Mouse (Mus musculus) forebrain, embryonic 10.5 days (tissue): ENCODE measurements at regions not wholly inside any gene's neighbourhood (a gene's known extent, or its start where the extent isn't known, plus 50 kb on each side); places are given as distances from the start of the nearest gene placed in this dataset.
"Not testable (repeated sequence)": the region's sequence is repeated elsewhere in the genome, so short reads cannot be mapped to it uniquely, and the experiment has no call there.

Experiments
- DNase-seq: peaks from one replicate; pipeline ENCODE4 v3.0.0-alpha.2; 2017; ENCODE audit warnings: low spot score; ENCODE audit errors: extremely low spot score
- H3K27ac ChIP-seq: fragments of 300-500 bp; sonication (generic); 2 replicates; pipeline ENCODE4 v1.5.1; 2016; ENCODE audit warnings: mild to moderate bottlenecking
- H3K27me3 ChIP-seq: fragments of 300-500 bp; sonication (generic); 2 replicates; pipeline ENCODE4 v1.6.1; 2016; ENCODE audit warnings: mild to moderate bottlenecking; ENCODE audit not compliant: poor library complexity, severe bottlenecking
- H3K36me3 ChIP-seq: fragments of 300-500 bp; sonication (generic); replicated peaks from 2 replicates; pipeline ENCODE4 v1.6.1; 2016; ENCODE audit warnings: mild to moderate bottlenecking, moderate library complexity
- H3K4me1 ChIP-seq: fragments of 300-500 bp; sonication (generic); 2 replicates; pipeline ENCODE4 v1.6.1; 2016
- H3K4me3 ChIP-seq: fragments of 300-500 bp; sonication (generic); 2 replicates; pipeline ENCODE4 v1.5.1; 2016; ENCODE audit warnings: mild to moderate bottlenecking, moderate library complexity
- H3K9me3 ChIP-seq: fragments of 300-500 bp; sonication (generic); 2 replicates; pipeline ENCODE4 v1.6.1; 2016; ENCODE audit warnings: mild to moderate bottlenecking, moderate library complexity
- WGBS: fragments of 180-500 bp; shearing (Covaris S2); methylation state at CpG from one replicate; pipeline ENCODE4 v1.1.7; 2016; 5-methylcytosine and 5-hydroxymethylcytosine counted together

- no peak for DNase-seq
- Histone ChIP-seq H3K27me3 (no peaks in the 10 kb centered on the region), H3K4me1 (peaks cover 13% of the 10 kb centered on the region), H3K9me3 (no peaks in the 10 kb centered on the region), H3K36me3 (no peaks in the 10 kb centered on the region), H3K4me3 (no peak overlapping the region), H3K27ac (no peak overlapping the region)
- WGBS = 91% methylated on average over 2 of the region's 2 CpGs
These were observed 746.2 kb upstream of the Intu start for GRCm38 (mm10) chr3:39784901-39785300.

- Histone ChIP-seq H3K36me3 (no peaks in the 10 kb centered on the region), H3K27ac (no peak overlapping the region), H3K9me3 (no peaks in the 10 kb centered on the region), H3K4me3 (no peak overlapping the region), H3K27me3 (no peaks in the 10 kb centered on the region), H3K4me1 (no peaks in the 10 kb centered on the region)
- WGBS = 88% methylated on average over 1 of the region's 1 CpGs
- no peak for DNase-seq
These were observed 721.5 kb upstream of the Intu start for GRCm38 (mm10) chr3:39809586-39809985.

- H3K36me3 ChIP-seq = no peaks in the 10 kb centered on the region
- DNase-seq = peak; percentile 64
- no peaks in the 10 kb centered on the region for H3K9me3 ChIP-seq
- no peaks in the 10 kb centered on the region for H3K4me1 ChIP-seq
- no peaks in the 10 kb centered on the region for H3K27me3 ChIP-seq
- 39% methylated on average over 6 of the region's 6 CpGs for whole genome bisulfite sequencing
- H3K4me3 ChIP-seq = no peak overlapping the region
- H3K27ac ChIP-seq = no peak overlapping the region
These were observed 716.3 kb upstream of the Intu start for GRCm38 (mm10) chr3:39814814-39815213.

GRCm38 (mm10) chr3:39830488-39831056 is 700.5 kb upstream of the Intu start:
- WGBS = 86% methylated on average over 8 of the region's 8 CpGs
- no peak for DNase-seq
- H3K9me3 ChIP-seq = no peaks in the 10 kb centered on the region
- H3K27ac ChIP-seq = no peak overlapping the region
- H3K27me3 ChIP-seq = no peaks in the 10 kb centered on the region
- no peaks in the 10 kb centered on the region for H3K36me3 ChIP-seq
- H3K4me1 ChIP-seq = no peaks in the 10 kb centered on the region
- no peak overlapping the region for H3K4me3 ChIP-seq

- Histone ChIP-seq H3K4me3 (no peak overlapping the region), H3K9me3 (no peaks in the 10 kb centered on the region), H3K4me1 (no peaks in the 10 kb centered on the region; the same call in 1 of the 2 replicates), H3K27ac (0 out of 2 replicates have a peak overlapping the region, but pooled peaks have one; percentile 51), H3K27me3 (no peaks in the 10 kb centered on the region), H3K36me3 (no peaks in the 10 kb centered on the region)
- no peak for DNase-seq
- 89% methylated on average over 6 of the region's 6 CpGs for WGBS
These were observed 692.5 kb upstream of the Intu start for GRCm38 (mm10) chr3:39838377-39839145.

GRCm38 (mm10) chr3:39840946-39841345 is 690.1 kb upstream of the Intu start:
- no peak for DNase-seq
- Histone ChIP-seq H3K9me3 (no peaks in the 10 kb centered on the region), H3K4me1 (no peaks in the 10 kb centered on the region; the same call in 1 of the 2 replicates), H3K4me3 (no peak overlapping the region), H3K27ac (no peak overlapping the region), H3K36me3 (no peaks in the 10 kb centered on the region), H3K27me3 (no peaks in the 10 kb centered on the region)
- 93% methylated on average over 5 of the region's 5 CpGs for WGBS

GRCm38 (mm10) chr3:39845123-39845522 is 686.0 kb upstream of the Intu start:
- Histone ChIP-seq H3K4me3 (no peak overlapping the region), H3K27ac (no peak overlapping the region), H3K9me3 (no peaks in the 10 kb centered on the region), H3K36me3 (no peaks in the 10 kb centered on the region), H3K27me3 (no peaks in the 10 kb centered on the region), H3K4me1 (no peaks in the 10 kb centered on the region; the same call in 1 of the 2 replicates)
- no peak for DNase-seq
- 97% methylated on average over 2 of the region's 2 CpGs for WGBS

- 91% methylated on average over 6 of the region's 6 CpGs for WGBS
- no peaks in the 10 kb centered on the region for H3K36me3 ChIP-seq
- no peaks in the 10 kb centered on the region for H3K9me3 ChIP-seq
- no peaks in the 10 kb centered on the region for H3K4me1 ChIP-seq
- DNase-seq = no peak
- no peak overlapping the region for H3K4me3 ChIP-seq
- no peaks in the 10 kb centered on the region for H3K27me3 ChIP-seq
- no peak overlapping the region for H3K27ac ChIP-seq
These were observed 682.3 kb upstream of the Intu start for GRCm38 (mm10) chr3:39848829-39849228.

GRCm38 (mm10) chr3:39857214-39857839 is 673.8 kb upstream of the Intu start:
- peak; percentile 15 for DNase-seq
- Histone ChIP-seq H3K4me3 (no peak overlapping the region), H3K4me1 (peaks cover 6% of the 10 kb centered on the region; the same call in 1 of the 2 replicates), H3K27me3 (no peaks in the 10 kb centered on the region), H3K27ac (peak overlapping the region; percentile 36; the same call in 1 of the 2 replicates), H3K36me3 (no peaks in the 10 kb centered on the region), H3K9me3 (no peaks in the 10 kb centered on the region)
- WGBS = 62% methylated on average over 9 of the region's 9 CpGs

GRCm38 (mm10) chr3:39876046-39876445 is 655.0 kb upstream of the Intu start:
- not testable (repeated sequence) for H3K27me3 ChIP-seq, H3K36me3 ChIP-seq, H3K4me3 ChIP-seq, H3K27ac ChIP-seq, H3K9me3 ChIP-seq, DNase-seq, H3K4me1 ChIP-seq
- 83% methylated on average over 1 of the region's 1 CpGs for WGBS

GRCm38 (mm10) chr3:39884370-39884769 is 646.7 kb upstream of the Intu start:
- no peaks in the 10 kb centered on the region for H3K36me3 ChIP-seq
- no peaks in the 10 kb centered on the region for H3K9me3 ChIP-seq
- peaks cover 14% of the 10 kb centered on the region for H3K4me1 ChIP-seq
- H3K27ac ChIP-seq = no peak overlapping the region
- H3K4me3 ChIP-seq = no peak overlapping the region
- DNase-seq = no peak
- H3K27me3 ChIP-seq = peaks cover 5% of the 10 kb centered on the region; the same call in 1 of the 2 replicates
- 47% methylated on average over 4 of the region's 4 CpGs for WGBS

GRCm38 (mm10) chr3:39888376-39888775 is 642.7 kb upstream of the Intu start:
- DNase-seq = no peak
- no peak overlapping the region for H3K27ac ChIP-seq
- peaks cover 14% of the 10 kb centered on the region for H3K4me1 ChIP-seq
- peaks cover 5% of the 10 kb centered on the region; the same call in 1 of the 2 replicates for H3K27me3 ChIP-seq
- no peaks in the 10 kb centered on the region for H3K9me3 ChIP-seq
- H3K4me3 ChIP-seq = no peak overlapping the region
- no peaks in the 10 kb centered on the region for H3K36me3 ChIP-seq
- WGBS = 95% methylated on average over 5 of the region's 5 CpGs

GRCm38 (mm10) chr3:39889222-39889621 is 641.9 kb upstream of the Intu start:
- Histone ChIP-seq H3K27me3 (peaks cover 5% of the 10 kb centered on the region; the same call in 1 of the 2 replicates), H3K27ac (no peak overlapping the region), H3K4me1 (peaks cover 9% of the 10 kb centered on the region), H3K9me3 (no peaks in the 10 kb centered on the region), H3K4me3 (no peak overlapping the region), H3K36me3 (no peaks in the 10 kb centered on the region)
- 93% methylated on average over 2 of the region's 2 CpGs for WGBS
- no peak for DNase-seq
